Mouse (Mus musculus) lung, postnatal 10 days (tissue): ENCODE measurements around the gene Cacnb3.
A peak's percentile ranks its signal among the peaks of the same experiment; 100 is the strongest.

ENCODE experiments used
- DNase-seq: peaks from one replicate; pipeline ENCODE4 v3.0.0; 2021

The Cacnb3 gene

DNA sequence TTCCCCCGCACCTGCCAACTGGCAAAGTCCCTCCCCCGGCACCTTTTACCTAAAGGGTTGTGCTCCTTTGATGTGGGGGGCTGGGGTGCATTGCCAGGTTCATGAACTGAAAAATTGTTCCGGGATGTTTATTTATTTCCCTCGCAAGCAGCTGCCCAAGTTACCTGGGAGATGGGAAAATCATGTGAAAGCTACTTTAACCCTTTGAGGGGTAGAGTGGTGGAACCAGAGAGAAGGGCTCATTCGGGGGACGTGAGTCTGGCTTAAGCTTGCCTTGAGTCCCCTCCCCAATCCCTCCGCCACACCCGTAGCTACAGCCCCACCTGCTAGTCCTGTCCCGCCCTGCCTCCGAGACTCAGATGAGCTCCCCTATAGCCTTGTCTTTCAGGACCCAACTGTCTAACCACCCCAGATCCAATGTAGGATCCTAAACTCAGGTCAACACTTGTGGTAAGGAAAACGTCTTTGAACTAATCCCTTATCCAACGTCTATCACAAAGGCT is 20.5 kb upstream of the Cacnb3 start:
- peak; percentile 18 for DNase-seq

DNA sequence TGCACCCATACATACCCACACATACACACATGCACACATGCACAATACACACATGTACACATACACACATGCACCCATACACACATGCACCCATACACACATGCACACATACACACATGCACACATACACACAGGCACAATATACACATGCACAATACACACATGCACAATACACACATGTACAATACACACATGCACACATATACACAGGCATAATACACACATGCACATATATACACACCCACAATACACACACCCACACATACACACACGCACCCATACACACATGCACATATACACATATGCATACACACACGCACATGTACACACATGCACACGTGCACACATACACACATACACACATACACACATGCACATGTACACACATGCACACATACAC is 18.4 kb upstream of the Cacnb3 start:
- no peak for DNase-seq

DNA sequence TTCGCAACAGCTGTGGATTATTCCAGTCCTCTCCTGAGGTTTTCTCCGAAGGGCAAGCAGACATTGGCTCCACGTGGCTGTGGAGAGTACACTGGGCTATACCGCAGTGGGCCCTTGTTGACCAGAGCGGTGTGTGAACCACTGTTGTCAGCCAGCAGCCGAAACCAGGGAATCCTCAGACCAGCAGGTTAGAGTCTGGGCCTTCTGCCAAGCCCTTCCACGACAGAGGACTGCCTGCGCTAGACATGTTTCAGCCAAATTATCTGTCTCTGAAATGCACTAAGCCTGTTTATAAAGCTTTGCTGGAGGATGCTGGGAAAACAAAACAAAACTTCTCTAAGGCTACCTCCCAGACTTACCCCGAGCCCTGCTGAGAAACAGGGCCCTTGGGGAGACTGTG is 16.1 kb upstream of the Cacnb3 start:
- DNase-seq = peak; percentile 35

DNA sequence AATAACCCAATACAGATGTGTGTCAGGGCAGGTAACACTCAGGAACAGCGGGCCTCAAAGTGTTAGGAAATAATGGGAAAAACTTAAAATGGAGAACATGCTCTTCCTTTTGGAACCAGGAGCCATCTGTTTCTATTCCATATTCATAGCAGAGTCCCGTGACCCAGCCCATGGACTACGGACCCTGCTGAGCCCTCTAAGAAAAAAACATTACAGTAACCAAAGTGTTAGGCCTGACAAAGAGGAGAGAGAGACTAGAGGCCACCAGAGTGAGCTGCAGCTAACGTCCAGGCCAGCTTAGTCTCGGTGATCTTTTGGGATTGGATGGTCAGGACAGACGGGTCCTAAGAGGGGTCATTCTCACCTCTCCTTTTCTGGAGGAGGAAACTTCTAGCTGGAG is 15.7 kb upstream of the Cacnb3 start:
- no peak for DNase-seq

DNA sequence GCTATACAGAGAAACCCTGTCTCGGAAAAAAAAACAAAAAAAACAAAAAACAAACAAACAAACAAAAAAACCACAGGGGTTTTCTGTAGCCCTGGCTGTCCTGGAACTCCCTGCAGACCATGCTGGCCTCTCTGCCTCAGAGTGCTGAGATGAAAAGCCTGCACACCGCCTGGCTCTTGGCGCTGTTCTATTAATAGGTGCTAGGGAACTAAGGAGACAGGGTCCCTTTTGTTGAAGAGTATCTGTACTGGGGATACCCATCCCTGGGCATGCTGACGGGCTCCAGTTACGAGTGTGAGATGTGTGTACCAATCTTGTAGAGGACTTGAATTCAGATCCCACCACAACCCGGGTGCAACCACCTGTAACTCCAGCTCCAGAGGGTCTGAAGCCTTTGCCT is 14.9 kb upstream of the Cacnb3 start:
- no peak for DNase-seq

DNA sequence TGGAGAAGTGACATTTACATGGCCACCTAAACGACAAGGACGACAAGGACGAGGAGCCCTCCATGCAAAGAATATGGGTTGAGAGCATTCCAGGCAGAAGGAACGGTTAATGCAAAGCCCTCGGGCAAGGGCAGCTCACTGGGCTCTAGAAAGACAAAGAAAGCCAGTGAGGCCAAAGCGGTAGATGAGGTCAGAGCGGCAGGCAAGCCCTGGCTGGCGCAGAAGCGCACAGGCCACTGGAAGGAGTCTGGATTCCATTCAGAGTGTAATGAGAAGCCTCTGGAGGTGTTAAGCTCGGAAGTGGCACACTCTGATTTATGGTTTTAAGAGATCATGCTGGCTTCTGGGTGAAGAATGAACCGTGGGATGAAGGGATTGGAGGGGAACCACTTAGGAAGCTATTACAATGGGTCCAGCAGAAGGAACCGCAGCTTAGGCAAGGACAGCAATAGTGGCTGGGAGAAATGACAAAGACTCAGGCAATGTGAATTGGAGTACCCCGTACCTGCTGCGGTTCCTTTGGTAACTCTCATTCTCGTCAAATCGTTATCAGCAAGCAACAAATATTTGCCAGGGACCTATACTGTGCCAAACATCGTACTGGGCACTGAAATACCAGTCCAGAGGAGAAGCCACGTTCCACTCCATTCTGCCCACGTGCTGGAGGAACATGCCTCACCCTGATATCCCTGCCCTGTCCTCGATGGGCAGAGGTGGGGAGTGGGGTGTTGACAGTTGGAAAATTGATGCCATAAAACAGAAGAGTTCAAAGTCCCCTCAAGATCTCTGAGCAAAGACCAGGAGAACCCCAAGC is 14.1 kb upstream of the Cacnb3 start:
- DNase-seq = no peak

DNA sequence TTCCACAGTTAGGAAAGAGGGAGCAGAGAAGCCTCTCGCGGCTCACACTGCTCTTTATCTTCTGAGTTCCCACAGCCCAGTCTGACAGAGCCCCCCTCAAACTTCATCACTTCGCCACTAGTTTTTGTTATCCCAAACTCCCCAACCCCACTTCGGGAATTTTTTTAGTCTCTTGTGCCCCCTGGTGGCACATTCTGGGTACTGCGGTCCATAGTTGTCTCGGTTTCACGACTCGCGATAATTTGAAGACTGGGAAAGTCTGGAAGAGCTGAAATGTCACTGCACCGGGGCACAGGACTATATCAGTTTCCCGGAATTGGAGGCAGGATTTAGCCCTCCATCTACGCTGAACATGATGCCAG is 13.5 kb upstream of the Cacnb3 start:
- peak; percentile 87 for DNase-seq

DNA sequence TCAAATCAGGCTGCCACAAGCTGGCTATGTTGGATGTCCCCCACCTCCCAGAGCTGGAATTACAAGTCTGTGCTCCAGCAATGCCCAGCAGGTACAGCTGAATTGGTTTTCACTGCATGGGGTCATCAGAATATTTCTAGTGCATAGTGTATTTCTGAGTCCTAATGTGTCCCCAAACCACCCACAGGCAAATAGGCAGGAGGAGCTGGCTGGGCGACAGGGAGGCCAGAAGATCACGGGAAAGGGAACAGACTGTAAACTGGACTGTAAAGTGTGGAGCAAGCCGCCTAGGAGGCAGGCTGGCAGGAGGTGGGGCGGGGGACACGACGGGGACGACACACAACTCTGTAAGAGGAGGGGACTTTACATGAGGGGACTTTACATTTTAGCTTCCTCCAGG is 8.4 kb upstream of the Cacnb3 start:
- peak; percentile 37 for DNase-seq

DNA sequence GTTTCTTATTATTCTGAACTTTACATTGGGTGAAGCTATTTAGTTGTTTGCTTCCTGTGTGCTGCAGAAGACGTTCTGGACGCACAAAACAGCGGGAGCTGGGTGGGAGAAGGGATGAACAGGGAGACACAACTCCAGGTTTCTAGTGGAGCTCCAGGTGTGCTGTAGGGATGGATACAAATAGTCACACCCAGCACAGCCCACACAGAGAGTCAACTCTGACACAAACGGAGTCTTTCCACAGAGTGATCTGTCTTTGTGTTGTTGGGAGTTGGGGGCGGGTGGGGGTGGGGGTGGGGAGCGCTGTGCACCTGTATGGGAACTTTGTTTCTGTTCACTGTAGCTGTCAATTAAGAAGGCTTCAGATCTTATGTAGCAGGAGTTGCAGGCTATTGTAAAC is 7.9 kb upstream of the Cacnb3 start:
- no peak for DNase-seq

DNA sequence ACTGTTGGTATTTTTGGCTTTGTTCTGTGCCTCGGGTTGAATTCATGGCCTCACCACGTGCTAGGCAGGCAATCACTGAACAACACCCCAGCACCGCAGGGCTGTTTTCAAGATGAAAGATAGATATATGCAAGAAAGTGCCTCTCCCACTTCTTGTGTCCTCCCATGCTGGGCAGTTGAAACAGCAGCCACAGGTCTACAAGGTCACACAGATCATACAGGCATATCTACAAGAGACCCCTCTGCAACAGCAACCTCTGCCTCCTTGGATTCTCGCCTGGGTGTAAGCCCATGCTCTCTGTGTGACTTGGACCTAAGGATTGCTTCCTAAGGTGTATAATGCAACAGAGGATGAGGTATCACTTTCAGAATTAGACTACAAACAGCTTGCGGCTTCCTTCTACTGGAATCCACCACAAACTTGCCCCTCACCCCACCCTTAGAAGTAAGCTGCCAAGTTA is 7.2 kb upstream of the Cacnb3 start:
- no peak for DNase-seq

DNA sequence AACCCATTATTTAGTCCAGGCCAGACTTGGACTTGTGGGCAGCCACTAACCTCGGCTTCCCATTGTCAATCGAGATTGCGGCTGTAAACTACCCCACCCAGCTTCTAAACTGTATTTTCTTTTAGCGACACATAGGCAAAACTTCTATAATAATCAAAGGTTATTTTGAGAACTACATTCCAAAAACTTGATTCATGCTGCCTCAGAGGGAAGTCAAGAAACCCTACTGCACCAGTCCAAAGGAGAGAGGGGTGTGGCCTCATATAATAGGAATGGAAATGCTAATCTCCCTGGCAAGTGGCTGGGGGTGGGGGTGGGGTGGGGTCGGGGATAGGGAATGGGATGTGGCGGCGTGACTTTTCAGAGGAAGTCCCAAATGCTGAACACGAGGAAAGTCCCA is 4.6 kb upstream of the Cacnb3 start:
- no peak for DNase-seq

DNA sequence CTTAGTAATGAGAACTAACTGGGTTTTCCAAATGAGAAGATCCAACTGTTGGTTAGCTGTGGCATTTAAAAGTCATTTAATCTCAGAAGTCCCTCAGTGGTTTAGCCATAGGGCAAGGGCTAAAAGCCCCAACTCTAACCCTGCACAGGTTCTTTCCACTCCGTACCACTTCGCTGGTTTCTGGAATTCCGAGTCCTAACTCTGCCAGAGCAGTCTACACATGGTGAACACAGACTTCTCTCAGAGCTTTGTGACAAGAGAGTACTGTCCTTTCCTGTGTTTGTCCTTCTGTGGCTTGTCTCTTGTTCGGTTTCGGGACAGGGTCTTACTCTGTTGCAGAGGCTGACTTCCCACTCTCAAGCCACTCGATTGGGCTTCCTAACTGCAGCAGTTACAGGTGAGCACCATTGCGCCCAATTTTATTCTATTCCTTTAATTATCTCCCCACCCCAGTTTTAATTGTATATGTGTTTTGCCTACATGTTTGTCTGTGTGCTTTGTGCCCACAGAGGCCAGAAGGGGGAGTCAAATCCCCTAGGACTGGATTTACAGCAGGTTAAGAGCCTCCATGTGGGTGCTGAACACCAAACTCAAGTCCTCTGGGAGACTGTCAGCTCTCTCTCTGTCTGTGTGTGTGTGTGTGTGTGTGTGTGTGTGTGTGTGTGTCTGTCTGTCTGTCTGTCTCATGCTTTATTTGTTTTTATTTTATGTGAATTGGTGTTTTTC is 4.0 kb upstream of the Cacnb3 start:
- DNase-seq = no peak

DNA sequence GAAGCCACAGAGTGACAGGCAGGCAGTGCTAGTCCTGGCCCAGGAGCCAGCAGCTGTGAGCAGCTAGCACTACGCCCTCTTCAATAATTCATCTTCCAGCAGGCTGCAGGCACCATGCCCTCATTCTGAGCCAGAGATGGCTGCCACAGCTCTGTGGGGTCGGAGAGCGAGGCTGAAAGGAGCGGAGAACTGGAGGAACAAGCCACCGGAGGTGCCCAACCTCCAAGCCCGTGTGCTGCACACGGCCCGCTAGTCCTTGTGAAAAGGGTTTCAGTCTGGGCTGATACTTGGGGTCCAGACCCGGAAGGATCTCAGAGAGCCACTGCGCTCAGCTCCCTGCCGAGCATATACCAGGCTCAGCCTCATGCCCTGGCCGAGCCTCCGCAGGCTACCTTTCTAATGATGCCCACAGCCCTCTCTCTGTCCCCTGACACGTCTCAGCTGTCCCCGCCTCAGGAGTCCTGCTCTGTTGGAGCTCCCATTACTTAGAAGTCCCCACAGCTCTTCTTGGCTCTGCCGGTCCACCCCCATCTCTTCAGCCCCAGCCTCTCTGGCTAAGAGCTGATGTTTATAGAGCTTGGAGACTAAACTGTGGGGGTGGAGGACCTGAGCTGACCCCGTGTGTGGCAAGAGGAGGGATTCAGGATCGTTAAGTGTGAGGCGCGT is 1.9 kb upstream of the Cacnb3 start:
- peak; percentile 62 for DNase-seq

DNA sequence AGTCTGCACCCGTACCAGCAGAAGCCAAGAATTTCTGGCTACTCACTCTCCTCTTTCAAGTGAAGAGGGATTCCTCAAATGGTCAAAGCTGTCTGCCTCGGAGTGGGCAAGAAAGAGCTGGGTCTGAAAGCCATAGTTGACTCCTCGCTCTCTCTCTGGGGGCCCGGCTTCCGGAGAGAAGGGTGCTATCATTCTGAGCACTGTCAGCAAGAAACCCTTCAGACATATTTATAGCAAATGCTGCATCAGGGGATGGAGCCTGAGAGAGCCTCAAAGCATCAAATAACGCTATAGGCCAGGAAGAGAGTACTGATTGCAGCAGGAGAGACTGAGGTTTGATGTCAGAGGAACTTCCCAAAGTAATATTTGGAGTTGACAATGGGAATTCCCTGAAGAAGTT is 1.2 kb upstream of the Cacnb3 start:
- no peak for DNase-seq

DNA sequence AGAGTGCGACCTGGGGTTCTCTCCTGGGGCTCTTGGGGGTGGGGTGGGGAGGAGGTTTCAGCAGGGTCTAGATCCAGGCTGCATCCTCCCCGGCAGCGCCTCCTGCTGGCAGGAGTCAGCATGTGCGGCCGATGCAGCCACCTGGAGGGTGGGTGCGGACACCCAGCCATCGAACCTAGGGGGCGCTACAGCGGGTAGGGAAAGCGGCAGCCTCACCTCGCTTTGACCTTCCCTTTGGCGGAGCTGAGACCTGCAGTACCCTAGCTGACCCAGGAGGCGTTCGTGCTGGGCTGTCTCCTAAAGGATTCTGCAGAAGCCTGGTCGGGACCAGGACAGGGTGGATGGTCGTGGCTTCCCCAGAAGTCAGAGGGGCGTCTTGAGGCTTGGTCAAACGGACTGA is 853 bp downstream of the Cacnb3 start:
- peak; percentile 91 for DNase-seq

DNA sequence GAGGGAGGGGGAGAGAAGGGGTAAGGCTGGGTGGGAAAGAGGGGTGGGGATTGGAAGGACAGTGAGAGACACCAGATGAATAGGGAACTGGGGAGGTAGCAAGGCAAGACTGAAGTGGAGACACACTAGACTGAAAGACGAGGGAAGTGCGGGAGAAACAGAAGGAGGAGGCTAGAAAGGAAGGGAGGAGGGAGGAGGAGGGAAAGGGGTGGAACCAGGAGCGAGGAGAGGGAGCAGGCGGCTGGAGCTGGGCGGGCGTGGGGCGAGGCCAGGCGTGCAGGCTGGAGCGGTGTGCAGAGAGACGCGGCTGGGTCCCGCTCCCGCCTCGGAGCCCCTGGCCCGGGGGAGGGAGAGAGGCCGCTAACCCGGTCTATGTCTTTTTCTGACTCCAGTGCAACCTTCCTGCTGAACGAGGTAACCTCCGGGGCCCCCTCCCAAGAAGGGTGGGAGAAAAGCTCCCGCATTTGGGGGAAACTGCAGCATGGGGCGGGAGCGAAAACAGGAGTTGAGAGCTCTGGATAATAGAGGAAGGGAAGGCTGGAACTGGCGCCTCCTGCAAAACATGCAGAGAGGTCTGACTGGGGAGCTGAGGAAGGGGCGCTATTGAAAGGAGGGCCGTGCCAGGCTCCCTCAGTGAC is 1.6 kb downstream of the Cacnb3 start:
- DNase-seq = peak; percentile 90

DNA sequence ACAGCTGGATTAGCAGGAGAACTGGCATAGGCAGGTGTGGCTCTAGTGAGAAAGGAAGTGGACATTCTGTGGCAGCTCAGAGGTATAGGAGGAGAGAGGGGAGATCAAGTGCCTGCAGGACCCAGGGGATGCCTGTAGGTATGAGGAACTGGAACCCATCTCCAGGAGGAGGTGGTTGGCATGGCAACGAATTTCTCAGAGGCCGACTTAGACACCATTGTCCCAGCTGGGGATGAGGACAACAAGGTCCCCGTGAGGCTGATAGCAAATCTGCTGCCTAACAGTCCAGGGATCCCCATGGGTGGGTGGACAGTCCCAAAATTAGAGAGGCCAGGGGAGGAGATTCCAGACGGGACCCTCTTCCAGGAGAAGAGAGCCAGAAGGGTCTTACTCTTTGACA is 2.3 kb downstream of the Cacnb3 start:
- DNase-seq = no peak

DNA sequence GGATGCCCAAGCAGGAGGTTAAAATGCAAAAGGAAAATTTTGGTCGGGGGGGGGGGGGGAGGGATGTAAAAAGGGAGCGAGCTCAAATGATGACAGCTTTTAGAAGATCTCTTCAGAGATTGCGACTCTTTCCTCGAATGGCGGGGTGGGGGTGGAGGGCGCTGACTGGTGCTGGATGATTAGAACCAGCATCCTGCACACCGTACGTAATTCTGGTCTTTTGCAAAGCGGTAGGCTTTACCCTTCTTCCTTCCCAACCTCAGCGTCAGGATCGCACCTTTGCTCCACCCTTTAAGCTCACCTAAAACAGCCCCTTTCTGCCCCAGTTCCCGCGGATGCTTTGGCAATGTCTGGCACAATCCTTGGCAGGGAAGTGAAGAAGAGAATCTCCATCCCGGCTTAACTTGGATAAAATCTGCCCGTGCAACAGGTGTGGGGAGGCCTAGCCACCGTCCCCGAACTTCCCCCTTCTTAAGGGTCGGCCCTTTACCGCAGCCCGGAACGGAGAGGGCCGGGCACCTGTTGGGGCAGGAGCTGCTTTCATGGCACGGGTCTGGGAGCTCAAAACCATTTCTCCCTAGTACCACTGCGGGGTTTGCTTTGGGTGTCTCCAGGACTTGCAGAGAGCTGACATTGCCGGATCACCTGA is 3.3 kb downstream of the Cacnb3 start:
- DNase-seq = no peak

DNA sequence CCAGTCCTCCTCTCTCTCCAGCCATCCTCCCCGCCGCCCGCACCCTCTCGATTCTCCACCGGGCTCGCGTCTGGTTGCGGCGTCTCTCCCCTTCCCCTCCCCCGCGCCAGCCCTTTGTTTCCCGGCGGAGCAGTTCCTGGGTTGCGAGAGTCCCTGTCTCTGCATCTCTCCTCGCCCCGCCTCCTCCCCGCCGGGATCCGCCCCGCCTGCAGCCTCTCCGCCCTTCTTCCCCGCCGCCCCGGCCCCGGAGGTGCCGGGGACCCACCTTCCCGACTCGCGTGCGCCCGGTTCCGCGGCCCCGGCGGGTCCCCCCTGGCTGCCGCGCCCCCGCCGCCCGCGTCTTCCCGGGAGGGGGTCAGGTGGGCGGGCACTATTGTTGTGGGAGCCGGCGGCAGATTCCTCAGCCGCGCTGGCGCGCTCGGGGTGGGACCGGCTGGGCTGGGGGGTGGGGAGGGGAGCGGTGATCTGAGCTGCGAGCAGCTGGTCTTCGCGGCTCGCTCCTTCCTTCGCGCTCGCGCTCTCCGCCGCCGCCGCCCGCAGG is 4.0 kb downstream of the Cacnb3 start:
- DNase-seq = peak; percentile 92

DNA sequence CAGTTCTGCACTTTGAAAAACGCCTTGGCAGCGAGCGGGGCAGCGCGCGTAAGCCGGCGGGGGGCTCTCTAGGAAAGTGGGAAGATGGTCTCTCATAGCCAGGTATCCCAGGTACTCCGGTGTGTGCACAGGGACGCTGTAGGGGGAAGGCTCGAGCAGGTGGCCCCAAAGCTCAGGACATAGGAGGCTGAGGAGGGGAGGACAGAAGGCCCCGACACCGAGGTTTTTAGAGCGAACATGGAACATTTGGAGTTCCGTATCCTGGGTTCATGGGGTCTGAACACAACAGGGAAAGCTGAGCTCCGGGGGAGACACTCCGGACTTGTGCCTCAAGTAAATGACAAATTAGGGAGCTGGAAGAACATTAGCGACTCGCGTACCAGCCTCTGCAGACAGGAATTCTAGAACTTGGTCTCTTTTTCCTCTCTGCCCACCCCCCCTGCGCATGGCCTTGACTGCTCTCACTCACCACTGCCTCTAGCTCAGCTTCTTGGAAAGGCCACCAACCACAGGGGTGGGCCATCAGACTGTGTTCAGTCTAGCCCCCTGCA is 4.7 kb downstream of the Cacnb3 start:
- peak; percentile 54 for DNase-seq

DNA sequence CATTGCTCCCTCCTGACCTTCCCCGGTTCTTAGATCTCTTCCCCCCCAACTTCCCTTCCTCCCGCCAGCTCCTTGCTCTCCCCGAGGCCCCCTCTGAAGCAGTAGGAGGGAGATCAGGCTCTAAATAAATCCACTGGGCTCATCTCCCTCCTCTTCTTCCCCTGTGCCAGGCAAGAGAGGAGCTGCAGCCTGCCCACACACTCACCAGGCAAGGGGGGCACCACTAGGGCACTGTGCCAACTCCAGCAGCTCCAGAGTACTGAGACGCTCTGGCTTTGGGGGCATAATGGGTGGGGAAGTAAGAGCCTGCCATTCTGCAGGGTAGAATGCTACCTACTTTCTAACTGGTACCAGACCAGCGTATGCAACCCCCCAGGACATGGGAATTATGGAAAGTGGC is 5.9 kb downstream of the Cacnb3 start:
- DNase-seq = no peak

DNA sequence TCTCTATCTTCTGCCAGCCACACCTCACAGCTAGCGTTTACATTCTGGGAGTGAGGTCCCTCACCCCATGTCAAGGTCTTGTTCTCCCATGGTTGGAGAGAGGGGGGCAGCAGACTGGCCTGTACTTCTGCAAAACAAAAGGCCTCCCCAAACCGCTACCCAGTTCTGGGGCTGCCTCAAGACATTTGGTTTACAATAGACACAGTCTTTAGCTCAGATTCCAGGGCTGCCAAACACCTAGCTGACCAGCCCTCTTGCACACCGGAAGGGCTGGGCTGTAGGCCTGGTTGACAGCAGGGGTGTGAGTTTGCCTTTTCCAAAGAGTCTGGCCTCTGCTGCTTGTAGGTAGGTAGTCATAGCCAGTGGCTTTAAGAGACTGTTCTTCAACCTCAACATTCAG is 6.5 kb downstream of the Cacnb3 start:
- DNase-seq = no peak
